Mouse (Mus musculus) splenic B cell, adult 2 months (primary cell): ENCODE results near the gene Gm12394.
A peak's percentile ranks its signal among the peaks of the same experiment; 100 is the strongest.
"Not testable (repeated sequence)": the region's sequence is repeated elsewhere in the genome, so short reads cannot be mapped to it uniquely, and the experiment has no call there.

Experiments
- DNase-seq: peaks from one replicate; pipeline ENCODE4 v3.0.0-alpha.2; 2011; ENCODE audit warnings: low read depth, low spot score
- H3K27me3 ChIP-seq: 2 replicates; pipeline ENCODE4 v1.6.1; 2012; ENCODE audit warnings: mild to moderate bottlenecking, low read length, moderate library complexity, mixed read lengths; ENCODE audit not compliant: control insufficient read depth, poor library complexity, insufficient read depth, severe bottlenecking
- H3K36me3 ChIP-seq: 2 replicates; pipeline ENCODE4 v1.6.1; 2012; ENCODE audit warnings: mild to moderate bottlenecking, low read length, moderate library complexity, mixed read lengths; ENCODE audit not compliant: control insufficient read depth, poor library complexity, insufficient read depth, severe bottlenecking

Gene Gm12394

GRCm38 (mm10) chr4:42876586-42877291 is 20.2 kb upstream of the Gm12394 start:
- DNase-seq = peak; percentile 72
- Histone ChIP-seq H3K36me3 (no peaks in the 10 kb centered on the region), H3K27me3 (no peaks in the 10 kb centered on the region)

- H3K27me3 ChIP-seq = no peaks in the 10 kb centered on the region
- no peaks in the 10 kb centered on the region for H3K36me3 ChIP-seq
- no peak for DNase-seq
These were observed 17.6 kb upstream of the Gm12394 start, which contains the start of gene Fam205c for GRCm38 (mm10) chr4:42874134-42874533. TSS of gene Fam205c (minus strand) at chr4:42874234.

- Histone ChIP-seq H3K36me3 (no peaks in the 10 kb centered on the region), H3K27me3 (no peaks in the 10 kb centered on the region)
- no peak for DNase-seq
These were observed 16.3 kb upstream of the Gm12394 start for GRCm38 (mm10) chr4:42872746-42873435.

GRCm38 (mm10) chr4:42872151-42872550 is 15.6 kb upstream of the Gm12394 start:
- no peak for DNase-seq
- Histone ChIP-seq H3K36me3 (no peaks in the 10 kb centered on the region), H3K27me3 (no peaks in the 10 kb centered on the region)

- Histone ChIP-seq H3K36me3 (no peaks in the 10 kb centered on the region), H3K27me3 (no peaks in the 10 kb centered on the region)
- DNase-seq = no peak
These were observed 14.2 kb upstream of the Gm12394 start for GRCm38 (mm10) chr4:42870748-42871147.

- DNase-seq = no peak
- Histone ChIP-seq H3K27me3 (no peaks in the 10 kb centered on the region), H3K36me3 (no peaks in the 10 kb centered on the region)
These were observed 11.6 kb upstream of the Gm12394 start for GRCm38 (mm10) chr4:42868193-42868592.

GRCm38 (mm10) chr4:42867390-42867789 is 10.8 kb upstream of the Gm12394 start:
- DNase-seq = no peak
- no peaks in the 10 kb centered on the region for H3K36me3 ChIP-seq
- H3K27me3 ChIP-seq = no peaks in the 10 kb centered on the region

GRCm38 (mm10) chr4:42863487-42863886 is 6.9 kb upstream of the Gm12394 start:
- H3K36me3 ChIP-seq, H3K27me3 ChIP-seq, DNase-seq: not testable (repeated sequence)

GRCm38 (mm10) chr4:42860483-42860882 is 3.9 kb upstream of the Gm12394 start:
- DNase-seq, H3K27me3 ChIP-seq: not testable (repeated sequence)

GRCm38 (mm10) chr4:42853788-42854187 is 2.8 kb downstream of the Gm12394 start, which contains the start of gene Fam205a1:
TSS of gene Fam205a1 (minus strand) at chr4:42853888.
- H3K27me3 ChIP-seq, DNase-seq, H3K36me3 ChIP-seq: not testable (repeated sequence)

More at GRCm38 (mm10) chr4:42860483-42860882, 3.9 kb upstream of the Gm12394 start:
- not testable (repeated sequence) for H3K36me3 ChIP-seq

GRCm38 (mm10) chr4:42773893-42774292 is 82.7 kb downstream of the Gm12394 start, which contains the start of gene Ccl21a:
TSS of gene Ccl21a (minus strand) at chr4:42773993.
- not testable (repeated sequence) for H3K36me3 ChIP-seq, DNase-seq, H3K27me3 ChIP-seq

GRCm38 (mm10) chr4:42756477-42756876 is 100.1 kb downstream of the Gm12394 start, which contains the start of gene Ccl19:
TSS of gene Ccl19 (minus strand) at chr4:42756577.
- not testable (repeated sequence) for DNase-seq, H3K27me3 ChIP-seq, H3K36me3 ChIP-seq

- H3K27me3 ChIP-seq, DNase-seq, H3K36me3 ChIP-seq: not testable (repeated sequence)
These were observed 121.3 kb downstream of the Gm12394 start, which contains the start of gene 4930578G10Rik for GRCm38 (mm10) chr4:42735245-42735644. TSS of gene 4930578G10Rik (plus strand) at chr4:42735545.
